Mouse (Mus musculus) liver, postnatal 0 days (tissue): ENCODE data around the gene Stk10.

Source experiments
- CTCF ChIP-seq: sonication (generic); IDR thresholded peaks from 2 replicates; pipeline ENCODE4 v1.5.1; 2016; ENCODE audit warnings: antibody characterized with exemption, low read depth
- EP300 ChIP-seq: IDR thresholded peaks from 2 replicates; pipeline ENCODE4 v1.6.1; 2016; ENCODE audit warnings: antibody characterized with exemption, low read depth, mild to moderate bottlenecking

DNA sequence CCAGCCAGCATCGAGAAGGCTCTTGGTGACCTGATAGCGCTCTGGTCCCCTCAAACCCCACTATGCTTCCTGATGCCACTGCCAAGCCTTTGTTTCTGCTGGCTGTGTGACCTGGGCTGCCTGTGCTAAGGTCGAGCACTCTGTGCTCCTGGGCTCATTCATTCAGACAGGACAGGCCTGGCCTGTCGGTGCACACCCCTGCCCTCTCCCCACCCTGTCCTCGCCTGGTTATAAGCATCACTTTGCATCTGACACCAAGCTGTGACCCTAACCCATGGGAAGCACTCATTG, 43.6 kb downstream of the Stk10 start:
- TF ChIP-seq EP300 (no peak), CTCF (no peak)
